Mouse (Mus musculus): Measurements from ENCODE around the gene Pde11a.

Gene Pde11a

DNA sequence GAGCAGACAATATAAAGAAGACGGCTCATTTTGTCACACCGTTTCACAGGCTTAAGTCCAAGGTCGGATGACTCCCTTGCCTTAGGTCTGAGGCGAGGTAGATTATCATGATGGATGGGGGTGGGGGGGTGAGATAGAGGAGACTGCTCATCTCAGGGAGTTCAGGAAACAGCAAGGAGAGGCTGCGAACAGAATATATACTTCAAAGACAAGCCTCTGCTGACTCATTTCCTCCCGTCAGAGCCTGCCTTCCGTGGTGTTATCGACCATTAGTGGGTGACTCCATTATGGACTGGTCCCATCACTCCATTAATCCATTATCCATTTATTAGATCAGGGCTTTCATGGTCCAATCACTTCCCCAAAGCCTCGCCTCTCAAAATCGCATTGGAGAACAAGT is 87.2 kb downstream of the Pde11a start:
- no peak for TF ChIP-seq CTCF (conservative IDR thresholded peaks at IDR 0.05; ENCODE audit: low read length)
- no peak for TF ChIP-seq NANOG (IDR thresholded peaks at IDR 0.05; ENCODE audit: borderline replicate concordance, low read length)
- no peak for TF ChIP-seq POU5F1 (IDR thresholded peaks at IDR 0.05; ENCODE audit: borderline replicate concordance, low read length)
- H3K4me1 ChIP-seq (replicated peaks; ENCODE audit: low read depth, low read length): no peaks in the 10 kb centered on the region; the same call in none of the 2 replicates
- no peaks in the 10 kb centered on the region for H3K36me3 ChIP-seq (ENCODE audit: insufficient read depth, low read length)
- no peak overlapping the region for H3K4me3 ChIP-seq (replicated peaks; ENCODE audit: low read length)
- H3K9me3 ChIP-seq (ENCODE audit: low read length): no peaks in the 10 kb centered on the region
- H3K27me3 ChIP-seq (ENCODE audit: insufficient read depth, low read length): no peaks in the 10 kb centered on the region

DNA sequence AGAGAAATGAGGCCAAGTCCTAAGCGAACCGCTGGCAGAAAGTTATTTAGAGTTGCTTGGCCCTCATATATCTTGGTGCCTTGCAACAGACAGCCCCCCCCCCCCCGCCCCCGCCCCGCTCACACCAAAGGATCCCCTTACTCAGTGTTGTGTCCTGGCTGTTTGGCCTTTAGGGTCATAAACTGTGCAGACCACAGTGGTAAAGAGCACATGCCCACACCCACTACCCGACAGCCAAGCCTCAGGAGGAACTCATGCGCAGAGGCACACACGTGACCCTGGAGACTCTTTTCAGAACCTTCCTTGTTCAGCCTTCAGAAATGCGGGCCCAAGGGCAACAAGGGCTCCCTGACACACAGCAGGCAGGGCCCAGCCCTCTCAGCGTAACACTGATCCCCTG is 90.3 kb downstream of the Pde11a start:
- H3K4me1 ChIP-seq (replicated peaks; ENCODE audit: low read depth, low read length): no peaks in the 10 kb centered on the region; the same call in none of the 2 replicates
- no peaks in the 10 kb centered on the region for H3K27me3 ChIP-seq (ENCODE audit: insufficient read depth, low read length)
- no peaks in the 10 kb centered on the region for H3K9me3 ChIP-seq (ENCODE audit: low read length)
- H3K36me3 ChIP-seq (ENCODE audit: insufficient read depth, low read length): no peaks in the 10 kb centered on the region
- H3K4me3 ChIP-seq (replicated peaks; ENCODE audit: low read length): no peak overlapping the region
- TF ChIP-seq POU5F1 (IDR thresholded peaks at IDR 0.05; ENCODE audit: borderline replicate concordance, low read length): no peak
- no peak for TF ChIP-seq NANOG (IDR thresholded peaks at IDR 0.05; ENCODE audit: borderline replicate concordance, low read length)

DNA sequence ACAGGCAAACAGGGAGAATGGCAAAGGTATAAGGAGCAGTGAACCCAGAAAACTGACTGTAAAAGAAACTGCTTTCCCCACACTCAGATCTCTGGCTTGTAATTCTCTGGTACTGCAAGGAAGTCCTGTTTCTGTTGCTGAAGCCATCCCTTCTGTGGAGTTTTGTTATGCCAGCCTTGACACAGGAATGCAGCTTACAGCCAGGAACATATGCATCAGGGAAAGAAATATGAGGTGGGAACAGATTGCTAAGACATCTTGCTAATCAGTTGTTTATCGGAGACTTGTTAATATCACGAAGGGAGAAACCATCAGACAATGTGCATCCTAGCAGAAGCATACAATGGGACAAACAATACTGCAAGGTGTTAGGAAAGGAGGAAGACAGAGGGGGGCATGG is 99.4 kb downstream of the Pde11a start:
- Histone ChIP-seq H3K4me3 (replicated peaks; ENCODE audit: low read length) (no peak overlapping the region), H3K9me3 (ENCODE audit: low read length) (no peaks in the 10 kb centered on the region), H3K36me3 (ENCODE audit: insufficient read depth, low read length) (no peaks in the 10 kb centered on the region), H3K4me1 (replicated peaks; ENCODE audit: low read depth, low read length) (no peaks in the 10 kb centered on the region), H3K27me3 (ENCODE audit: insufficient read depth, low read length) (no peaks in the 10 kb centered on the region)
- TF ChIP-seq CTCF (conservative IDR thresholded peaks at IDR 0.05; ENCODE audit: low read length): no peak
- no peak for TF ChIP-seq NANOG (IDR thresholded peaks at IDR 0.05; ENCODE audit: borderline replicate concordance, low read length)
- TF ChIP-seq POU5F1 (IDR thresholded peaks at IDR 0.05; ENCODE audit: borderline replicate concordance, low read length): no peak

DNA sequence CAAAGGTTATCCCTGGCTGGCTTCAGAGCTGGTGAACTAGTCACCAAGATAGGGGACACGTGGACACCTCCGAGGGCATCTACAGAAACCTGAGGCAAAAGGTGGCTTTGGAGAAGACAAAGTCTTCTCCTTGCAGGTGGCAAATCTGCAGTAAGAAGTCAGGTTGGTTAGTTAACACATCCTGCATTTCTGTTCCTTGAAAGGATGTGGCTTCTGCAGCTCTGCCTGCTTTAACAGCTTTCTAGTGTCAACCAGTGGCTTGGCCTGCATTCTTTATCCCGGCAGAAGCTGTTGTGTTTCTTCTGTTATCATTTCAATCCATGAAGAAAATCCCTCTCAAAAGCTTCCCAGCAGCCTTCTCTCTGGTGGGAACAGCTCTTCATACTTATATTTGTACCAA is 100.1 kb downstream of the Pde11a start:
- TF ChIP-seq POU5F1 (IDR thresholded peaks at IDR 0.05; ENCODE audit: borderline replicate concordance, low read length): no peak
- no peak for TF ChIP-seq CTCF (conservative IDR thresholded peaks at IDR 0.05; ENCODE audit: low read length)
- no peak for TF ChIP-seq NANOG (IDR thresholded peaks at IDR 0.05; ENCODE audit: borderline replicate concordance, low read length)
- Histone ChIP-seq H3K4me3 (replicated peaks; ENCODE audit: low read length) (no peak overlapping the region), H3K4me1 (replicated peaks; ENCODE audit: low read depth, low read length) (no peaks in the 10 kb centered on the region), H3K9me3 (ENCODE audit: low read length) (no peaks in the 10 kb centered on the region), H3K27me3 (ENCODE audit: insufficient read depth, low read length) (no peaks in the 10 kb centered on the region), H3K36me3 (ENCODE audit: insufficient read depth, low read length) (no peaks in the 10 kb centered on the region)

DNA sequence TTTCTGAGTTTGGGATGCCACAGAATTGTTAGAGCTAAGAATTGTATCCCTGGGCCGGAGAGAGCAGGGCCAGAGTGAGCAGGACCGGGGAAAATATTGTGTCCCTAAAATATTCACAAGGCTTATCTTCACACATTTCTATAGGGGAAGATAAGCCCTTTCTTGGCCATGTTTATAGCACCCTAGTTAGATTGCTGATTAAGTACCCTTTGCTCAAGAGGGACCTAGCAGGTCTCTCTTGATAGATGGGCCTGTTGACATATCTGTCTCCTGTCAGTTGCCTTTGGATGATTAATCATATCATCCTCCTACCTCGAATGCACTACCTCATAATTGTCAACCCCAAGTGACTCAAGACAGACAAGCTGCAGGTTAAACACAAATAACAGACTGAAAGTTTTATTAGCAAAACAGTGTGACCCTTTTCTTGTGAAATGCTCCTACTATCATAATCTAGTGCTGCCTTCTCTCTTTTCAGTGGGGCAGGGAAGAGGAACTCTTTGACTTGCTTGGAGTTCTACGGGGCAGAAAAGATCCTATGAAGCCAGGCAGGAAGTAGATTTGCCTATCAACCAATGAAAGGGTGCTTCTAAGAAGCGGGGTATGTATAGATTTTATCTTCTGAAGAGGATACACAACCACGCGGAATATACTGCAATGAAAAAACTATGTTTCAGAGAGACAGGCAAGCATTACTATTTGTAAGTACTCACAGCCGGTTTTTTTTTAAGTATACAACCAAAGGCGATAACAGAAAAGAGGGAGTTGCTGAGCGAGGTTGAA is 100.7 kb downstream of the Pde11a start:
- no peaks in the 10 kb centered on the region for H3K36me3 ChIP-seq (ENCODE audit: insufficient read depth, low read length)
- no peaks in the 10 kb centered on the region for H3K4me1 ChIP-seq (replicated peaks; ENCODE audit: low read depth, low read length)
- H3K9me3 ChIP-seq (ENCODE audit: low read length): no peaks in the 10 kb centered on the region
- no peaks in the 10 kb centered on the region for H3K27me3 ChIP-seq (ENCODE audit: insufficient read depth, low read length)
- H3K4me3 ChIP-seq (replicated peaks; ENCODE audit: low read length): no peak overlapping the region
- TF ChIP-seq NANOG (IDR thresholded peaks at IDR 0.05; ENCODE audit: borderline replicate concordance, low read length) (no peak), CTCF (conservative IDR thresholded peaks at IDR 0.05; ENCODE audit: low read length) (no peak), POU5F1 (IDR thresholded peaks at IDR 0.05; ENCODE audit: borderline replicate concordance, low read length) (no peak)

DNA sequence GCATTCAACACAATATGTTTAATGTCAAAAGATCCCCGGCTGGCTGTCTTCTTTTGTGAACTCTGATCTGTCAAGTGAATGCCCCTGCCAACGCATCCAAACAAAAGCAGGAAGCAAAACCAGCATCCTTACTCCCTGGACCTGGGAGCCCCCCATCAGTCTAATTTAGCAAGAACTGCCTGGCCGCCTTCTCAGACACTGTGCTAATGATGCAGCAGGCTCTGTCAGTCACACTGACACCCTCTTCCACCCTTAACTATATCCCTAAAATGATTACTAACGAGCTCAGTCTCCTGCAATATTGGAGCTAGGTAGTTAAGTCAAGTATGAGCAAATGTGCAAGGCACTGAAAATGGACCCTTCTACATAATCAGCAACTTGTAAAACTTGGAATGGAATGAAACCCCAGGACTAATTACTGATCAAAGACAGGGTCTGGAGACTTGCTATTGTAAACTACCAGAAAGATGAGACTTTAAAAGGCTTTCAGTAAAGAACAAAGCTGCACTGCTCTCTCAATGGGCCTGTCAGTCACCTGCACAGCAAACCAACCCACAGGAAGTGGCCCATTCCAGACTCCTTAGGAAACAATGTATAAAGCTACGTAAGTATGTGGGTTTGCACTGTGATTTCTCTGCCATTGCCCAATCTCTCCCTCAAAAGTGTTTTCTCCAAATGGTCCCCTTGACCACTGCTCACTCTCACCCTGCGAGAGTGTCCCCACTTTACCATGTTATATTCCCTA is 118.0 kb downstream of the Pde11a start:
- Histone ChIP-seq H3K4me1 (replicated peaks; ENCODE audit: low read depth, low read length) (peaks cover 5% of the 10 kb centered on the region; the same call in 1 of the 2 replicates), H3K9me3 (ENCODE audit: low read length) (no peaks in the 10 kb centered on the region), H3K4me3 (replicated peaks; ENCODE audit: low read length) (no peak overlapping the region), H3K36me3 (ENCODE audit: insufficient read depth, low read length) (no peaks in the 10 kb centered on the region), H3K27me3 (ENCODE audit: insufficient read depth, low read length) (no peaks in the 10 kb centered on the region)
- TF ChIP-seq NANOG (IDR thresholded peaks at IDR 0.05; ENCODE audit: borderline replicate concordance, low read length): no peak
- no peak for TF ChIP-seq POU5F1 (IDR thresholded peaks at IDR 0.05; ENCODE audit: borderline replicate concordance, low read length)
- TF ChIP-seq CTCF (conservative IDR thresholded peaks at IDR 0.05; ENCODE audit: low read length): no peak

DNA sequence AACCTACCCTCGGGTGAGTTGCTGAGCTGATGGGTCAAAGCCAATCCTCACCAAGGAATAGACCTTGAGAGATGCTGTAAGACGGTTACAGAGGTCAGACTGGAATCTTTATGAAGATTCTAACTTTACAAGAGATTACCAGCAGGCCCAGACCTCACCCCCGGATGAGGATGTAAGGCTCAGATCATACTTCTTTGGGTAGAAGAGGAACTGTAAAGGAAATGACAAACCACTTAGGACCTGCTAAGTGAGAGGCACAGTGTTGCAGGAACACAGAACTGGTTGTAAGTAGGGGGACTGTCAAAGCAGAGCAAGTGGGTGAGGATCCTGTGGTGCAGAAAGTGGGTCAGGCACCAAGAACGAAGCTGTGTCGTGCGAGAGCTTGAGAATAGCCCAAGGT is 119.0 kb downstream of the Pde11a start:
- no peak overlapping the region for H3K4me3 ChIP-seq (replicated peaks; ENCODE audit: low read length)
- TF ChIP-seq CTCF (conservative IDR thresholded peaks at IDR 0.05; ENCODE audit: low read length): no peak
- no peak for TF ChIP-seq NANOG (IDR thresholded peaks at IDR 0.05; ENCODE audit: borderline replicate concordance, low read length)
- no peak for TF ChIP-seq POU5F1 (IDR thresholded peaks at IDR 0.05; ENCODE audit: borderline replicate concordance, low read length)
- H3K9me3 ChIP-seq (ENCODE audit: low read length): no peaks in the 10 kb centered on the region
- no peaks in the 10 kb centered on the region for H3K27me3 ChIP-seq (ENCODE audit: insufficient read depth, low read length)
- peaks cover 10% of the 10 kb centered on the region; the same call in 1 of the 2 replicates for H3K4me1 ChIP-seq (replicated peaks; ENCODE audit: low read depth, low read length)
- no peaks in the 10 kb centered on the region for H3K36me3 ChIP-seq (ENCODE audit: insufficient read depth, low read length)

DNA sequence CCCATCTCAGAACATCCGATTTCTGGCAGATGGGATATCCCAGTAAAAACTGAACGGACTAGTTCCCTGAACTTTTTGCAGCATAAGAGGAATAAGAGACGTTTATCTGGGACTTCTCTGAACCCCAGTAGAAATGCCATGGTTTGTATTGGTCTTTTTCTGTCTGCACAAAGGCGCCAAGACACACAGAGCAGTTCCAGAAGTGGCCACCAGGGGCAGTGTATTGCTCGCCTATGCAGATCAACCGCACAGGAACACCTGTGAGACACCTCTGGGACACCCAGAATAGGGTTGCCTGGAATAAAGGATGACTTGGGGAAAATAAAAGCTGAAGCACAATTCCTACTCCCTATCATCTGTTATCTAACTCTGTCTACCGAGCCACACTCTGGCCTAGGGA is 122.4 kb downstream of the Pde11a start:
- no peak overlapping the region for H3K4me3 ChIP-seq (replicated peaks; ENCODE audit: low read length)
- H3K27me3 ChIP-seq (ENCODE audit: insufficient read depth, low read length): no peaks in the 10 kb centered on the region
- no peaks in the 10 kb centered on the region for H3K36me3 ChIP-seq (ENCODE audit: insufficient read depth, low read length)
- H3K9me3 ChIP-seq (ENCODE audit: low read length): no peaks in the 10 kb centered on the region
- TF ChIP-seq CTCF (conservative IDR thresholded peaks at IDR 0.05; ENCODE audit: low read length) (peak; percentile 99), POU5F1 (IDR thresholded peaks at IDR 0.05; ENCODE audit: borderline replicate concordance, low read length) (no peak)
- peaks cover 10% of the 10 kb centered on the region; the same call in 1 of the 2 replicates for H3K4me1 ChIP-seq (replicated peaks; ENCODE audit: low read depth, low read length)

Data from E14TG2a.4 (cell line).